Mouse (Mus musculus) cortical plate, adult 2 months (tissue): ENCODE measurements around the gene Syt15.

Experiments used
- CTCF ChIP-seq: fragments of 200-500 bp; IDR thresholded peaks from 2 replicates; pipeline ENCODE4 v1.5.1; 2011; ENCODE audit warnings: mild to moderate bottlenecking, control low read depth, low read length; ENCODE audit not compliant: insufficient read depth; ENCODE audit errors: extremely low read depth
- POLR2A ChIP-seq: fragments of 200-500 bp; IDR thresholded peaks from 2 replicates; pipeline ENCODE4 v1.6.1; 2011; ENCODE audit warnings: mild to moderate bottlenecking, low read length, control low read depth; ENCODE audit not compliant: insufficient read depth; ENCODE audit errors: extremely low read depth

DNA sequence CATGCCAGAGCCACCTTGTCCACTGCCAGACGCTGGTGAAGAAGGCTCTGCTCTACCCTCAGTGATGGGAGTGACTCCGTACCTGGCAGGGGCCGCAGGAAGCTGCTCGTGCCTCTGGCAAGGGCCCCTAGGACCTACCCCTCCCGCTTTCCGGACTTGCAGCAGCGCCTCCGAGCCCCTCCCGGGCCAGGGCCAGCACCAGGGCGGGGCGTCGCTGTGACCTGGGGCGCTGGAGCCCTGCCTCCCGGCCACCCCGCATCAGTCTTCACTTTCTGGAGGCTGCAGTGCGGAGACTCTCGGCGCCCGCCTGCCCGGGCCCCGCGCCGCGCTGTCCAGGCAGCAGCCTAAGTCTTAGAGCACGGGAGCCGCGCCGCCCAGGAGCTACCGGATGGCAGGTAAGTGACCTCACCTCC, 397 bp downstream of the Syt15 start:
- TF ChIP-seq CTCF: no peak
- TF ChIP-seq POLR2A: no peak
